Mouse (Mus musculus) kidney, postnatal 36 days (tissue): ENCODE measurements at regions not wholly inside any gene's neighbourhood (a gene's known extent, or its start where the extent isn't known, plus 50 kb on each side); places are given as distances from the start of the nearest gene placed in this dataset.
A peak's percentile ranks its signal among the peaks of the same experiment; 100 is the strongest.

Source experiments
- DNase-seq, 2 experiments: peaks; one replicate each; pipeline ENCODE4 v3.0.0; 2021 to 2022; ENCODE audit warnings: mixed read lengths in 2 of 2

- DNase-seq: peak; percentile 43 to 55
These were observed 91.1 kb upstream of the Pmch start for GRCm38 (mm10) chr10:87999617-88000330.

GRCm38 (mm10) chr10:88008679-88009078 lies 82.2 kb upstream of the Pmch start:
- no peak for DNase-seq

- no peak for DNase-seq
These were observed 80.0 kb upstream of the Pmch start for GRCm38 (mm10) chr10:88010866-88011265.

DNA sequence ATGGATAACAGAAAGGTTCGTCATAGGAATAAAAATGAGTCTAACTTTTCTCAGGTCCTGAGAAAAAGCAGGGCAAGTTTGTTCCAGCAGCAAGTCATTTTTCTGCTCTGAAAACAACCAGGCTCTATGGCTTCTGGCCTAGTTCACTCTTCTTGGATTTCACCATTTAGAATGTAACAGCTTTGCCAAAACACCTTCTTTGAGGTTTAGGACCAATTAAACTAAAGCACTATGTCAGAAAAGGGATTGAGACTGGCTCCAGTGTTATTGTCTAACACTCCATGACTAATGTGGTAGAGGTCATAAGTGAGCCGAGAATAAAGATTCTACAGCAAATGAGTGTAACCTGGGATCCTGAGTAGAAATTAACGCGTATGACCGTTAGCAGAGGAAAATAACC lies 58.9 kb upstream of the Pmch start:
- DNase-seq: no peak
